Mouse (Mus musculus) kidney, postnatal 0 days (tissue): ENCODE results near the gene Klhdc3. TPM values are rescaled to one million over a fixed set of nuclear protein-coding genes. Genes with fewer than 3 reads are reported as not detected.

Experiments
- ATAC-seq: fragments of 200-750 bp; cut with Nextera tagmentation; replicated peaks from 2 replicates; pipeline ENCODE4 v1.8.0; 2017; ENCODE audit warnings: low read depth, moderate number of reproducible peaks, moderate TSS enrichment, moderate library complexity; ENCODE audit not compliant: low FRiP score
- DNase-seq: peaks from one replicate; pipeline ENCODE4 v3.0.0-alpha.2; 2016; ENCODE audit warnings: low spot score
- H3K27ac ChIP-seq: fragments of 300-500 bp; sonication (generic); 2 replicates; pipeline ENCODE4 v1.5.1; 2014; ENCODE audit warnings: mild to moderate bottlenecking
- H3K27me3 ChIP-seq: fragments of 300-500 bp; sonication (generic); 2 replicates; pipeline ENCODE4 v1.6.1; 2014; ENCODE audit warnings: low read length, mixed read lengths; ENCODE audit not compliant: insufficient read depth
- H3K36me3 ChIP-seq: fragments of 300-500 bp; sonication (generic); 2 replicates; pipeline ENCODE4 v1.6.1; 2014; ENCODE audit warnings: low read length, mixed read lengths; ENCODE audit not compliant: insufficient read depth
- H3K4me1 ChIP-seq: fragments of 300-500 bp; sonication (generic); replicated peaks from 2 replicates; pipeline ENCODE4 v1.6.1; 2014; ENCODE audit warnings: antibody characterized with exemption, low read length, mixed read lengths; ENCODE audit not compliant: insufficient read depth
- H3K4me2 ChIP-seq: fragments of 300-500 bp; sonication (generic); 2 replicates; pipeline ENCODE4 v1.6.1; 2014; ENCODE audit warnings: mild to moderate bottlenecking, low read length, moderate library complexity, mixed read lengths
- H3K4me3 ChIP-seq: fragments of 300-500 bp; sonication (generic); replicated peaks from 2 replicates; pipeline ENCODE4 v1.5.1; 2014; ENCODE audit warnings: low read depth, low read length
- H3K9ac ChIP-seq: fragments of 300-500 bp; sonication (generic); 2 replicates; pipeline ENCODE4 v1.6.1; 2014; ENCODE audit warnings: low read depth, low read length
- H3K9me3 ChIP-seq: fragments of 300-500 bp; sonication (generic); replicated peaks from 2 replicates; pipeline ENCODE4 v1.6.1; 2016; ENCODE audit warnings: low read length, inconsistent platforms, mixed read lengths
- CTCF ChIP-seq: IDR thresholded peaks from 2 replicates; pipeline ENCODE4 v1.5.1; 2016; ENCODE audit warnings: antibody characterized with exemption, low read depth, mild to moderate bottlenecking, moderate library complexity
- WGBS: fragments of 180-500 bp; shearing (Covaris S2); extraction: QIAGEN DNeasy Blood & Tissue Kit; methylation state at CpG from one replicate; pipeline ENCODE4 v1.1.7; 2014; 5-methylcytosine and 5-hydroxymethylcytosine counted together
- polyA plus RNA-seq: library from polyadenylated mRNA; unstranded; fragments of >200 nt; fragmentation: Nextera tagmentation; extraction: Ambion mirVana; gene quantifications from 2 replicates; pipeline ENCODE4 v1.2.1, GENCODE M21; 2015

Gene Klhdc3
- polyA plus RNA-seq, 1 experiment from 2014 or later: 104 TPM

DNA sequence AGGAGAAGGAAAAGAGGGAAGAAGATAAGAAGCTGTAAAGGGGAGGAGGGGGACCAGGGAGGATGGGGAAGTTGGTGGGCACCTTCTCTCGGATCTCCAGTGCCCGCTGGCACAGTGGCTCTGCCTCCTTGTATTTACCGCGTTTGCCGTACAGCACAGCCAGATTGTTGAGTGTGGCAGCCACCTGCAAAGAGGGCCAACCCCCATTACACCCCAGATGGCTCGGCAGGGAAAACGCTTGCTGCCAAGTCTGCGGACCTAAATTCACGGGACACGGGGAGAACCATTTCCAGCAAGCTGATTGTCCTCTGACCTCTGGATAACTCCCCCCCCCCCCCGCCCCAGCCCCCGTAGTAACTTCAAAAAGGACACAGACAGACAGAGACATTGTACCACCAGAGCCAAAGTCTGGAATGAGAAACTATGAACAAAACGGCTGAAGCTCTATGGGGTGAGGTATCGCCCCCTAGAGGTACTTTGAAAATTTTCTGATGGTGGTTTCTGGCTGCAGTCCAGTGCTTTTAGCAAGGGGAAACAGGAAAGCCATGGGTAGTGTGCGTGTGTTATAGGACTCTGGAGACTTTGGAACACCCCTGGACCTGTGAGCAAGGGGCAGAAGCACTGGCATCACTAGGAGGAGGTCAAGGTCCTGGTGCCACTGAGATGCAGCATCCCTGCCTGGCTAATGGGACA is 43.7 kb downstream of the Klhdc3 start:
- no peaks in the 10 kb centered on the region for H3K27me3 ChIP-seq
- H3K4me2 ChIP-seq: peak overlapping the region; percentile 29
- DNase-seq: peak; percentile 95
- peak; percentile 88 for TF ChIP-seq CTCF
- H3K27ac ChIP-seq: no peak overlapping the region
- 16% methylated on average over 15 of the region's 15 CpGs for WGBS
- no peaks in the 10 kb centered on the region for H3K4me1 ChIP-seq
- ATAC-seq: peak; percentile 22; the same call in 1 of the 2 replicates
- no peak overlapping the region for H3K9ac ChIP-seq
- peaks cover 33% of the 10 kb centered on the region for H3K36me3 ChIP-seq
- no peaks in the 10 kb centered on the region for H3K9me3 ChIP-seq
- no peak overlapping the region for H3K4me3 ChIP-seq

DNA sequence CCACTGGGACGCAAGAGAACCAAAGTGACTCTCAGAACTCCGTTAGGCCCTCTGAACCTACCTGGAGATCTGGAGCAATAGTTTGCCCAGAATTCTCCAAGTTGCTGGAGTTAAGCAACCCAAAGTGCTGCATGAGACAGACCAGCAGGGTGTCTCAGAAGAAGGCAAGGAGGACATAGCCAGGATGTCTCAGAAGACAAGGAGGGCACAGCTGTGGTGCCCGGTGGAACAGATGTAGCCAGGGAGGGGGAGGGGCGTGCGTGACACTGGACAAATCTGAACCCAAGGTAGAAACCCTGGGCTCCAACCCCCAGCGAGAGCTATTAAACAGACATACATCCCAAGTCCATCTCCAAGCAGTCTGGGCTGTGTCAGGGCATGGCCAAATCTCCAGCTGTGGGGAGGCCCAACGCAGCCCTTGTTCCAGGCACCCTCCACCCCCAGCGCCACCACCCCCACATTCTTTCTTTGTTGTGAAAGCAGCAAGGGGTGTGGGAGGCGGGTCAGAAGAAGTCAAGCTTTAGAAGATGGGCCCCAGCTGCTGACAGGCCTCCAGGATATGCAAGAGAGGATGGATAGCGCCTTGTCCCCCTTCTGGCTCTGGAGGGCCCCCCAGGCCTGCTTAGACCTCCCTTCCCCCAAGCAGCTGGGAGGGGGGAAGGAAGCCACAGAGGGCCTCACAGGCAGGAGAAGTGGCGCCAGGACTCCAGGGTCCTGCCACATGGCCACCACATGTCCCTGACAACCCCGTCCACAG is 50.9 kb downstream of the Klhdc3 start:
- 12% methylated on average over 12 of the region's 12 CpGs for WGBS
- no peaks in the 10 kb centered on the region for H3K27me3 ChIP-seq
- peak overlapping the region; percentile 97 for H3K27ac ChIP-seq
- peak overlapping the region; percentile 95; the same call in 1 of the 2 replicates for H3K9ac ChIP-seq
- no peaks in the 10 kb centered on the region for H3K9me3 ChIP-seq
- H3K4me2 ChIP-seq: peak overlapping the region; percentile 80
- peaks cover 25% of the 10 kb centered on the region for H3K4me1 ChIP-seq
- peak overlapping the region; percentile 91 for H3K4me3 ChIP-seq
- peak; percentile 85 for ATAC-seq
- DNase-seq: peak; percentile 98
- H3K36me3 ChIP-seq: 0 out of 2 replicates have a peak, but pooled peaks cover 9% of the 10 kb centered on the region
- peak; percentile 19; the same call in 1 of the 2 replicates for TF ChIP-seq CTCF

DNA sequence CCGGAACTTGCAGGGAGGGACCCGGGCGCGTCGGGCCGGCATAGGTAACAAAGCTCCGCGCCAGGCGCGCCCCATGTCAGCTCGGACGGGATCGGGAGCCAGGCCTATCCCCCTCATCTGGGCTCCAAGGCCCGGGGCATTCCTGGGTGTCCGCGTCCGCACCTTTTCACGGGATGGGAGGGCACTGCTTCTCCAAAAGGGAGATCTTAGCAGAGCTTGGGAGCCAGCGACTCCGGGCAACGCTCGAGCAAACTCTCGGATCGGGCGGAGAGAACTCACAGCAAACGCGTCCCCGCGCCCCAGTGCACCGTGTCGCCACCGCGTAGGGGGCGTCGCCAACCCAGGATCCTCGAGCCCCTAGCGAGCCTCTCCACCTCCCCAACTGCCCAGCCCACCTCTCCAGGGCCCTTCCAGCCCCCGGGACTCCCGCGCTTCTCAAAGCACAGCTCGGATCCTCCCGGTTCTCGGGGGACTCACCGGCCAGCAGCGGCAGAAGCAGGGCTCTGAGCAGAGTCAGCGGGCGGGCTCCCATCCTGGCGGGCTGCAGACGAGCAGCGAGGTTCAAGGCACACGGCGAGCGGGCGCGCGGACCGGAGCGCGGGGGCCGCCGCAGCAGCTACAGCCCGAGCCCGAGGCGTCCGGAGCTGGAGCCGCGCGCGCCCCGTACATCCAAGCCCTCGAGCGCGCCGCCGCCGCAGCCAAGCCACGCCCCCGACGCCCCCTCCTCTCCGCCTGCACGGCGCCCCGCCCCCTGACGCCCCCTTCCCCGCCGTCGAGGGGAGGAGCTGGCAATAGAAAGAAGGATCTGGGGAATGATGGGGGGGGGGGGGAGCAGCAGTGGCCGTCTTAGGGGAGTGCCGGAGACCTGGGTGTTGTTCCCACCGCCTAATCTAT is 51.7 kb downstream of the Klhdc3 start, which contains the start of gene Ptk7:
Gene Ptk7, minus strand, starts transcription at position 714 of the 894 bp plus-strand sequence.
- peak within 1 kb of the TSS; percentile 95 for H3K9ac ChIP-seq
- WGBS: under 1% methylated on average over 81 of the region's 90 CpGs
- ATAC-seq: peak; percentile 48
- peak within 1 kb of the TSS; percentile 97 for H3K27ac ChIP-seq
- H3K36me3 ChIP-seq: 0 out of 2 replicates have a peak, but pooled peaks cover 9% of the 10 kb centered on the region
- H3K9me3 ChIP-seq: no peaks in the 10 kb centered on the region
- peak within 1 kb of the TSS; percentile 91 for H3K4me3 ChIP-seq
- peaks cover 33% of the 10 kb centered on the region for H3K4me1 ChIP-seq
- no peak for TF ChIP-seq CTCF
- peak; percentile 94 for DNase-seq
- H3K4me2 ChIP-seq: peak within 1 kb of the TSS; percentile 80
- no peaks in the 10 kb centered on the region for H3K27me3 ChIP-seq

DNA sequence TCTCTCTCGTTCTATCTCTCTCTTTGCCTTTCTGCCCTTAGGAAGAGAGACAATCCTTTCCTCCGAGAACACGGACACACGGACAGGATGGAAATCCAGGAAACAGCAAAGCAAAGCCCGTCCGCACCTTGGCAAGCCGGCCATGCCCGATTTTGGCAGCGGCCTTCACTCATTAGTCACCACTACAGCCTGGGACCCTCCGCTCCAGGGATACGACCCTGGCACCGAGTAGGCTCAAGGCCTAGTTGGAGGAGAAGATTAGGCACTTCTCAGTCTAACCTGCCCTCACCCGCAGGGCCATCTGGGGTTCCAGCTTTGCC is 52.3 kb downstream of the Klhdc3 start:
- peak overlapping the region; percentile 91 for H3K4me3 ChIP-seq
- H3K4me1 ChIP-seq: peaks cover 38% of the 10 kb centered on the region
- ATAC-seq: no peak
- peak overlapping the region; percentile 80 for H3K4me2 ChIP-seq
- 0% methylated on average over 12 of the region's 13 CpGs for WGBS
- DNase-seq: no peak
- H3K27ac ChIP-seq: peak overlapping the region; percentile 97
- no peaks in the 10 kb centered on the region for H3K27me3 ChIP-seq
- TF ChIP-seq CTCF: no peak
- H3K9ac ChIP-seq: peak overlapping the region; percentile 95
- H3K9me3 ChIP-seq: no peaks in the 10 kb centered on the region
- 0 out of 2 replicates have a peak, but pooled peaks cover 5% of the 10 kb centered on the region for H3K36me3 ChIP-seq

DNA sequence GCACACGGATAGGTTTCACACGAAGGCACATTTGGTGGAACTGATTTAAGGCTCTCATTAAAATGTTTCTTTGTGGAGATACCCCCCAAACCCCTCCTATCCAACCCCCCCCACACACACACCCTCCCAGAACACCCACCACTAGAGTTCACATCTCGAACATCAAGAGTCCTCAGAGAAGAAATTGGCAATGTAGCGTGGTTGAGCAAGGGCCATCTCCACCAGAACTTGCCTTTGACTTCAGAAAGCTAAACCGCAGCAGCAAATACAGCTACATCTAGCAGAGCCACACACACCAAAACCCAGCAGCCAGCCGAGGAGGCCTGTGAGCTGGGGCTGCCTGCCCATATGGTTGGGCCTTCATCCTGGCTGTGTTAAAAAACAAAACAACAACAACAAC is 53.3 kb downstream of the Klhdc3 start:
- Histone ChIP-seq H3K36me3 (0 out of 2 replicates have a peak, but pooled peaks cover 3% of the 10 kb centered on the region), H3K9me3 (no peaks in the 10 kb centered on the region), H3K4me3 (peak overlapping the region; percentile 91), H3K27ac (peak overlapping the region; percentile 25; the same call in 1 of the 2 replicates), H3K4me2 (peak overlapping the region; percentile 80), H3K9ac (peak overlapping the region; percentile 95), H3K4me1 (peaks cover 40% of the 10 kb centered on the region), H3K27me3 (no peaks in the 10 kb centered on the region)
- DNase-seq: no peak
- 19% methylated on average over 6 of the region's 6 CpGs for WGBS
- ATAC-seq: no peak
- no peak for TF ChIP-seq CTCF
